Mouse (Mus musculus) heart, embryonic 15.5 days (tissue): Measurements from ENCODE around the gene Smad6. TPM values are rescaled to one million over a fixed set of nuclear protein-coding genes. Genes with fewer than 3 reads are reported as not detected.

Experiments
- ATAC-seq: fragments of 200-750 bp; cut with Nextera tagmentation; replicated peaks from 2 replicates; pipeline ENCODE4 v1.8.0; 2017; ENCODE audit warnings: low read depth, moderate TSS enrichment; ENCODE audit not compliant: insufficient number of reproducible peaks, insufficient read depth, low FRiP score
- H3K27ac ChIP-seq: fragments of 300-500 bp; sonication (generic); 2 replicates; pipeline ENCODE4 v1.5.1; 2015; ENCODE audit warnings: mild to moderate bottlenecking, inconsistent platforms
- H3K27me3 ChIP-seq: fragments of 300-500 bp; sonication (generic); 2 replicates; pipeline ENCODE4 v1.6.1; 2015; ENCODE audit warnings: inconsistent platforms
- H3K36me3 ChIP-seq: fragments of 300-500 bp; sonication (generic); 2 replicates; pipeline ENCODE4 v1.6.1; 2015; ENCODE audit warnings: mild to moderate bottlenecking, inconsistent platforms
- H3K4me1 ChIP-seq: fragments of 300-500 bp; sonication (generic); replicated peaks from 2 replicates; pipeline ENCODE4 v1.6.1; 2015; ENCODE audit warnings: inconsistent platforms
- H3K4me2 ChIP-seq: fragments of 300-500 bp; sonication (generic); 2 replicates; pipeline ENCODE4 v1.6.1; 2015; ENCODE audit warnings: inconsistent platforms, mild to moderate bottlenecking, moderate library complexity
- H3K4me3 ChIP-seq: fragments of 300-500 bp; sonication (generic); 2 replicates; pipeline ENCODE4 v1.5.1; 2015; ENCODE audit warnings: mild to moderate bottlenecking, inconsistent platforms
- H3K9ac ChIP-seq: fragments of 300-500 bp; sonication (generic); 2 replicates; pipeline ENCODE4 v1.6.1; 2015; ENCODE audit warnings: mild to moderate bottlenecking, inconsistent platforms
- H3K9me3 ChIP-seq: fragments of 300-500 bp; sonication (generic); replicated peaks from 2 replicates; pipeline ENCODE4 v1.6.1; 2016; ENCODE audit warnings: inconsistent platforms
- WGBS: fragments of 180-500 bp; shearing (Covaris S2); methylation state at CpG from one replicate; pipeline ENCODE4 v1.1.7; 2015; ENCODE audit warnings: mixed read lengths; 5-methylcytosine and 5-hydroxymethylcytosine counted together
- polyA plus RNA-seq: library from polyadenylated mRNA; unstranded; fragments of >200 nt; fragmentation: Nextera tagmentation; extraction: Ambion mirVana; gene quantifications from 2 replicates; pipeline ENCODE4 v1.2.1, GENCODE M21; 2015

The Smad6 gene
- polyA plus RNA-seq = 16.4 and 19.8 TPM in 2 replicates

GRCm38 (mm10) chr9:64021853-64022561 lies at the start of gene Smad6:
TSS of gene Smad6 (minus strand) at chr9:64022059.
- under 1% methylated on average over 60 of the region's 60 CpGs for WGBS
- ATAC-seq = peak; percentile 72
- Histone ChIP-seq H3K4me3 (peak within 1 kb of the TSS; percentile 83), H3K4me2 (peak within 1 kb of the TSS; percentile 84), H3K9me3 (no peaks in the 10 kb centered on the region), H3K9ac (peak within 1 kb of the TSS; percentile 96), H3K27me3 (no peaks in the 10 kb centered on the region), H3K36me3 (no peaks in the 10 kb centered on the region), H3K4me1 (peaks cover 43% of the 10 kb centered on the region), H3K27ac (peak within 1 kb of the TSS; percentile 95)

- WGBS = 76% methylated on average over 5 of the region's 5 CpGs
- H3K4me1 ChIP-seq = peaks cover 40% of the 10 kb centered on the region
These were observed 48.8 kb upstream of the Smad6 start for GRCm38 (mm10) chr9:64070674-64071073.

GRCm38 (mm10) chr9:64069131-64069530 lies 47.3 kb upstream of the Smad6 start:
- Histone ChIP-seq H3K4me3 (no peak overlapping the region), H3K36me3 (no peaks in the 10 kb centered on the region), H3K9me3 (no peaks in the 10 kb centered on the region), H3K27me3 (no peaks in the 10 kb centered on the region), H3K9ac (no peak overlapping the region), H3K4me1 (peaks cover 44% of the 10 kb centered on the region), H3K4me2 (no peak overlapping the region), H3K27ac (peak overlapping the region; percentile 56)
- 66% methylated on average over 5 of the region's 5 CpGs for WGBS
- no peak for ATAC-seq

More at GRCm38 (mm10) chr9:64070674-64071073, 48.8 kb upstream of the Smad6 start:
- Histone ChIP-seq H3K4me2 (no peak overlapping the region), H3K9me3 (no peaks in the 10 kb centered on the region), H3K27ac (no peak overlapping the region), H3K4me3 (no peak overlapping the region), H3K36me3 (no peaks in the 10 kb centered on the region), H3K9ac (no peak overlapping the region), H3K27me3 (no peaks in the 10 kb centered on the region)
- ATAC-seq = no peak

GRCm38 (mm10) chr9:64068571-64068970 lies 46.7 kb upstream of the Smad6 start:
- Histone ChIP-seq H3K27ac (peak overlapping the region; percentile 94), H3K36me3 (no peaks in the 10 kb centered on the region), H3K9ac (no peak overlapping the region), H3K4me1 (peaks cover 44% of the 10 kb centered on the region), H3K9me3 (no peaks in the 10 kb centered on the region), H3K4me2 (no peak overlapping the region), H3K27me3 (no peaks in the 10 kb centered on the region), H3K4me3 (no peak overlapping the region)
- ATAC-seq = no peak
- WGBS = 100% methylated on average over 1 of the region's 1 CpGs

- H3K9ac ChIP-seq = no peak overlapping the region
- WGBS = 78% methylated on average over 5 of the region's 5 CpGs
These were observed 45.9 kb upstream of the Smad6 start for GRCm38 (mm10) chr9:64067787-64068186.

GRCm38 (mm10) chr9:64060033-64060539 lies 38.2 kb upstream of the Smad6 start:
- ATAC-seq = peak; percentile 82
- peak overlapping the region; percentile 48 for H3K9ac ChIP-seq
- H3K9me3 ChIP-seq = no peaks in the 10 kb centered on the region
- no peaks in the 10 kb centered on the region for H3K36me3 ChIP-seq
- WGBS = 2% methylated on average over 30 of the region's 30 CpGs
- H3K4me3 ChIP-seq = peak overlapping the region; percentile 29
- no peaks in the 10 kb centered on the region for H3K27me3 ChIP-seq
- peak overlapping the region; percentile 61 for H3K4me2 ChIP-seq
- H3K27ac ChIP-seq = peak overlapping the region; percentile 81
- H3K4me1 ChIP-seq = peaks cover 36% of the 10 kb centered on the region

More at GRCm38 (mm10) chr9:64067787-64068186, 45.9 kb upstream of the Smad6 start:
- H3K27ac ChIP-seq = peak overlapping the region; percentile 94
- no peak for ATAC-seq
- H3K27me3 ChIP-seq = no peaks in the 10 kb centered on the region
- H3K36me3 ChIP-seq = no peaks in the 10 kb centered on the region
- no peak overlapping the region for H3K4me2 ChIP-seq
- H3K4me3 ChIP-seq = no peak overlapping the region
- no peaks in the 10 kb centered on the region for H3K9me3 ChIP-seq
- H3K4me1 ChIP-seq = peaks cover 44% of the 10 kb centered on the region

GRCm38 (mm10) chr9:64057903-64058650 lies 36.2 kb upstream of the Smad6 start:
- no peak; the same call in 1 of the 2 replicates for ATAC-seq
- H3K27me3 ChIP-seq = no peaks in the 10 kb centered on the region
- H3K9me3 ChIP-seq = no peaks in the 10 kb centered on the region
- no peak overlapping the region for H3K4me2 ChIP-seq
- peak overlapping the region; percentile 32 for H3K27ac ChIP-seq
- H3K4me1 ChIP-seq = peaks cover 47% of the 10 kb centered on the region
- H3K9ac ChIP-seq = no peak overlapping the region
- no peaks in the 10 kb centered on the region for H3K36me3 ChIP-seq
- H3K4me3 ChIP-seq = no peak overlapping the region
- WGBS = 62% methylated on average over 7 of the region's 7 CpGs

GRCm38 (mm10) chr9:64055162-64055561 lies 33.3 kb upstream of the Smad6 start:
- no peaks in the 10 kb centered on the region for H3K9me3 ChIP-seq
- H3K27ac ChIP-seq = peak overlapping the region; percentile 51
- H3K9ac ChIP-seq = no peak overlapping the region
- H3K4me2 ChIP-seq = no peak overlapping the region
- 57% methylated on average over 9 of the region's 9 CpGs for WGBS
- H3K36me3 ChIP-seq = no peaks in the 10 kb centered on the region
- H3K4me1 ChIP-seq = peaks cover 53% of the 10 kb centered on the region
- H3K4me3 ChIP-seq = no peak overlapping the region
- no peaks in the 10 kb centered on the region for H3K27me3 ChIP-seq
- ATAC-seq = peak; percentile 51

GRCm38 (mm10) chr9:64053786-64054185 lies 31.9 kb upstream of the Smad6 start:
- Histone ChIP-seq H3K4me3 (no peak overlapping the region), H3K4me2 (no peak overlapping the region), H3K27ac (no peak overlapping the region), H3K36me3 (no peaks in the 10 kb centered on the region), H3K27me3 (no peaks in the 10 kb centered on the region), H3K4me1 (peaks cover 51% of the 10 kb centered on the region), H3K9me3 (no peaks in the 10 kb centered on the region), H3K9ac (no peak overlapping the region)
- 35% methylated on average over 4 of the region's 4 CpGs for WGBS
- ATAC-seq = no peak

- Histone ChIP-seq H3K36me3 (no peaks in the 10 kb centered on the region), H3K9me3 (no peaks in the 10 kb centered on the region), H3K27ac (peak overlapping the region; percentile 76), H3K4me3 (no peak overlapping the region), H3K9ac (no peak overlapping the region), H3K4me2 (no peak overlapping the region), H3K27me3 (no peaks in the 10 kb centered on the region), H3K4me1 (peaks cover 45% of the 10 kb centered on the region)
- no peak for ATAC-seq
- 83% methylated on average over 2 of the region's 2 CpGs for whole genome bisulfite sequencing
These were observed 29.4 kb upstream of the Smad6 start for GRCm38 (mm10) chr9:64051241-64051640.

GRCm38 (mm10) chr9:64050513-64051065 lies 28.7 kb upstream of the Smad6 start:
- Histone ChIP-seq H3K27me3 (no peaks in the 10 kb centered on the region), H3K27ac (peak overlapping the region; percentile 76), H3K4me2 (peak overlapping the region; percentile 71), H3K36me3 (no peaks in the 10 kb centered on the region), H3K9me3 (no peaks in the 10 kb centered on the region), H3K4me3 (peak overlapping the region; percentile 47), H3K4me1 (peaks cover 48% of the 10 kb centered on the region), H3K9ac (peak overlapping the region; percentile 40)
- ATAC-seq = 0 out of 2 replicates have a peak, but pooled peaks have one; percentile 5
- 13% methylated on average over 8 of the region's 8 CpGs for WGBS
